Mouse (Mus musculus): ENCODE measurements around the gene Cela2a. TPM values are rescaled to one million over a fixed set of nuclear protein-coding genes. Genes with fewer than 3 reads are reported as not detected.
A peak's percentile ranks its signal among the peaks of the same experiment; 100 is the strongest.

Gene Cela2a
- polyA plus RNA-seq, 1 experiment: not detected

GRCm38 (mm10) chr4:141861591-141862295 lies 35.8 kb upstream of the Cela2a start:
- Histone ChIP-seq H3K4me3 (ENCODE audit: insufficient read depth, low read length) (no peak overlapping the region), H3K4me1 (ENCODE audit: control insufficient read depth, insufficient read depth, low read length) (no peaks in the 10 kb centered on the region), H3K27ac (ENCODE audit: insufficient read depth, low read length) (no peak overlapping the region)
- TF ChIP-seq CTCF (IDR thresholded peaks at IDR 0.05; ENCODE audit: borderline replicate concordance, insufficient read depth, low read length) (no peak), POLR2A (IDR thresholded peaks at IDR 0.05; ENCODE audit: low read depth, low read length) (no peak)

DNA sequence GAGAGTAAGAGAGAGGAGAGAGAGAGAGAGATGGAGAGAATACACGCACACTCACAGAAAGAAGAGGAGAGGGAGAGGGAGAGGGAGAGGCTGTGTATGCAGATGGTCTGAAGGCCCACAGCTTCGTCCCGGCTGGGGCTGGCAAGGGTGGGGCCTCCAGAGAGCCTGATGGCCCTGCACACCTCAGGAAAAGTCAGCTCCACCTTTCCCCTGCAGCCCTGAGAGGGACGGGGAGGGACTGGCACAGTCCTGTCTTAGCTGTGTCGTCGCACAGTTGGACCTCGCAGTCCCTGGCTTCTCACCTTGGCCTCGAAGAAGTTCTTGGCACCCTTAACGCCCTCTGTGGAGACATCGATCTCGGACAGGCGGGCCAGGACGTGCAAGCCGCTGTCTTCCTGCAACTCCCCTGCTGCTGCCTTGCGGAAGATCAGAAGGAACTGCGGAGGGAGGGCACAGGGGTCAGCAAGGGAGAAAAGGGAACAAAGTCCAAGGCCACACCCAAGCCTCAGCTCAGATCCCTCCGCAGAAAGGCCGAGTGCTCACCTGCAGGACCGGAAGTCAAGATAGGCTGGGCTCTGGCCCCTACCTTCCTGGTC lies 34.4 kb upstream of the Cela2a start:
- Histone ChIP-seq H3K4me3 (ENCODE audit: insufficient read depth, low read length) (no peak overlapping the region), H3K27ac (ENCODE audit: insufficient read depth, low read length) (no peak overlapping the region), H3K4me1 (ENCODE audit: control insufficient read depth, insufficient read depth, low read length) (no peaks in the 10 kb centered on the region)
- TF ChIP-seq CTCF (IDR thresholded peaks at IDR 0.05; ENCODE audit: borderline replicate concordance, insufficient read depth, low read length) (no peak), POLR2A (IDR thresholded peaks at IDR 0.05; ENCODE audit: low read depth, low read length) (no peak)

DNA sequence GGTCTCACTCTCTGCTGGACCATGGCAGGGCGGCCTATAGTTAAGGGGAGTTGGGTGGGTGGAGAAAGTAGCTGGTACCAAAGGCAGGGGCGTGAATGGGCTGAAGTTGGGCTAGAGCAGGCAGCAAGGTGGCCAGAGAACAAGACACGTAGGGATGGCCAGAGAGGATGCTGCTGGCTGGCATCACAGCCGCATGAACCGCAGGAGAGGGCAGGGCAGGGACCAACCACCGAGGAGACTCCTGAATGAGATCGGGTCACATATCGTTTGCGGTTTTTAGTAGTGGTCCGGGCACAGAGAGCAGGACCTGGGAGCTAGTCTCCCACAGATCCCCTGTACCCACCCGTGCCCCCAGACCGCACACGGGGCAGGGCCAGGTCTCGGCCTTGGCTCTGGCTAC lies 33.4 kb upstream of the Cela2a start:
- H3K27ac ChIP-seq (ENCODE audit: insufficient read depth, low read length): no peak overlapping the region
- no peak for TF ChIP-seq POLR2A (IDR thresholded peaks at IDR 0.05; ENCODE audit: low read depth, low read length)
- no peak for TF ChIP-seq CTCF (IDR thresholded peaks at IDR 0.05; ENCODE audit: borderline replicate concordance, insufficient read depth, low read length)
- no peaks in the 10 kb centered on the region for H3K4me1 ChIP-seq (ENCODE audit: control insufficient read depth, insufficient read depth, low read length)
- no peak overlapping the region for H3K4me3 ChIP-seq (ENCODE audit: insufficient read depth, low read length)

DNA sequence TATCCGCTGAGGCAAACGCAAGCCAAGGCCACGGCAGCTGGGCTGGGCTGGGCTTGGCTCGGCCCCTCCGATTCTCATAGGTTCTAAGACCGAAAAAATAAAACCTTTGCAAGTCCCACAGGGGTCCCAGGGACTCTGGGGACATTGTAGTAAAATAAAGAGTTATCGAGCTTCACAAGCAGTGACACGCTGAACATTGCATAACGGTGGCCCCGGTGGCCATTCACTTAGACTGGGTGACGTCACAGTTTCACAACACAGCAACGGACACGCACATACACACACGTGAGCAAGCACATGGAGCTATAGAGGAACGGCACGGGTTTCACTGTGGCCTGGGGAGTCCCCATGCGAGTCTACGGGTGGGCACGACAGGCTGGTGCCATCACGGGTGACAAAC lies 32.5 kb upstream of the Cela2a start:
- no peak for TF ChIP-seq POLR2A (IDR thresholded peaks at IDR 0.05; ENCODE audit: low read depth, low read length)
- TF ChIP-seq CTCF (IDR thresholded peaks at IDR 0.05; ENCODE audit: borderline replicate concordance, insufficient read depth, low read length): no peak
- no peaks in the 10 kb centered on the region for H3K4me1 ChIP-seq (ENCODE audit: control insufficient read depth, insufficient read depth, low read length)
- H3K4me3 ChIP-seq (ENCODE audit: insufficient read depth, low read length): no peak overlapping the region
- H3K27ac ChIP-seq (ENCODE audit: insufficient read depth, low read length): no peak overlapping the region

- no peaks in the 10 kb centered on the region for H3K4me1 ChIP-seq (ENCODE audit: control insufficient read depth, insufficient read depth, low read length)
- no peak overlapping the region for H3K27ac ChIP-seq (ENCODE audit: insufficient read depth, low read length)
- H3K4me3 ChIP-seq (ENCODE audit: insufficient read depth, low read length): no peak overlapping the region
- TF ChIP-seq CTCF (IDR thresholded peaks at IDR 0.05; ENCODE audit: borderline replicate concordance, insufficient read depth, low read length) (peak; percentile 92), POLR2A (IDR thresholded peaks at IDR 0.05; ENCODE audit: low read depth, low read length) (no peak)
Measured at GRCm38 (mm10) chr4:141857422-141857930, 31.5 kb upstream of the Cela2a start.

- H3K4me3 ChIP-seq (ENCODE audit: insufficient read depth, low read length): no peak overlapping the region
- TF ChIP-seq CTCF (IDR thresholded peaks at IDR 0.05; ENCODE audit: borderline replicate concordance, insufficient read depth, low read length) (peak; percentile 19; the same call in 1 of the 2 replicates), POLR2A (IDR thresholded peaks at IDR 0.05; ENCODE audit: low read depth, low read length) (no peak)
- H3K4me1 ChIP-seq (ENCODE audit: control insufficient read depth, insufficient read depth, low read length): no peaks in the 10 kb centered on the region
Measured at GRCm38 (mm10) chr4:141853437-141853836, 27.5 kb upstream of the Cela2a start.

DNA sequence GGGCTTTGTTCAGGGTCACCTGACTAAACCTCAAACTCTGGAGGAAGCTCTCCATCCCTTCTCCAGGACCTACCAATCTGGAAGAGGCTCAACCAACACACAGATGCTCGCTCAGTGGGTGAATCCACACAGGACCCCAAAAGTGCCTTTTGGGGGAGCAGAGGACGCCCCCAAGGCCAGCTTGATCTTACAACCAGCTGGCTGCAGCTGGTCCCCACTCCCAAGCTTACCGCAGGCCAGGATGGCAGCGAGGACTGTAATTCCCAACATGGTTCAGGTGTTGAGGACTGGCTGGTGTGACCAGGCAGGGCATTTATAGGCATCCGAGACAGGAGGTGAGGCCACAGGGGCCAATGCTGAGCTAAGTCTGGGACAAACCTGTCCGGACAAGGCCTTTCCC lies 20.0 kb upstream of the Cela2a start, which contains the start of gene Ctrc:
Gene Ctrc, minus strand, starts transcription at position 361 of the 400 bp plus-strand sequence.
- H3K27ac ChIP-seq (ENCODE audit: insufficient read depth, low read length): no peak within 1 kb of the TSS
- no peaks in the 10 kb centered on the region for H3K4me1 ChIP-seq (ENCODE audit: control insufficient read depth, insufficient read depth, low read length)
- TF ChIP-seq CTCF (IDR thresholded peaks at IDR 0.05; ENCODE audit: borderline replicate concordance, insufficient read depth, low read length) (no peak), POLR2A (IDR thresholded peaks at IDR 0.05; ENCODE audit: low read depth, low read length) (no peak)
- no peak within 1 kb of the TSS for H3K4me3 ChIP-seq (ENCODE audit: insufficient read depth, low read length)

More at GRCm38 (mm10) chr4:141853437-141853836, 27.5 kb upstream of the Cela2a start:
- no peak overlapping the region for H3K27ac ChIP-seq (ENCODE audit: insufficient read depth, low read length)

- H3K4me1 ChIP-seq (ENCODE audit: control insufficient read depth, insufficient read depth, low read length): 0 out of 2 replicates have a peak, but pooled peaks cover 2% of the 10 kb centered on the region
- no peak overlapping the region for H3K27ac ChIP-seq (ENCODE audit: insufficient read depth, low read length)
- TF ChIP-seq CTCF (IDR thresholded peaks at IDR 0.05; ENCODE audit: borderline replicate concordance, insufficient read depth, low read length) (no peak), POLR2A (IDR thresholded peaks at IDR 0.05; ENCODE audit: low read depth, low read length) (no peak)
- no peak overlapping the region for H3K4me3 ChIP-seq (ENCODE audit: insufficient read depth, low read length)
Measured at GRCm38 (mm10) chr4:141834536-141835095, 8.7 kb upstream of the Cela2a start.

DNA sequence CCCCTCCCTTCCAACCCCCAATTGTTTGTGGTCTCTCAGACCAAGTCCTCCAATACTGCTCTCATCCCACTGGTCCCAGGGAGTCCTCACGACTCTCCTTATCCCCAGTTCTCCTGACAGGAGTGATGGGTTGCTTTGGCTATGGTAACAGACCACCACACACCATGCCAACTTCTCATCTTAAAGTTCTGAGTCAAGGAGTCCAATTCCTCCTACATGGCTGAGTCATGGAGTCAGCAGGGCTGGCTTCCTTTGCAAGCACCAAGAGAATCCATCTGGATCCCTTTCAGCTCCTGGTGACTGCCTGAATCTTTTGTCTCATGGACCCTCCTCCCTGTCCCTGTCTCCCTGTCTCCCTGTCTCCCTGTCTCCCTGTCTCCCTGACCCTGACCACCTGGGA lies 8.0 kb upstream of the Cela2a start:
- H3K27ac ChIP-seq (ENCODE audit: insufficient read depth, low read length): no peak overlapping the region
- H3K4me3 ChIP-seq (ENCODE audit: insufficient read depth, low read length): no peak overlapping the region
- H3K4me1 ChIP-seq (ENCODE audit: control insufficient read depth, insufficient read depth, low read length): 0 out of 2 replicates have a peak, but pooled peaks cover 2% of the 10 kb centered on the region
- no peak for TF ChIP-seq POLR2A (IDR thresholded peaks at IDR 0.05; ENCODE audit: low read depth, low read length)
- no peak for TF ChIP-seq CTCF (IDR thresholded peaks at IDR 0.05; ENCODE audit: borderline replicate concordance, insufficient read depth, low read length)

DNA sequence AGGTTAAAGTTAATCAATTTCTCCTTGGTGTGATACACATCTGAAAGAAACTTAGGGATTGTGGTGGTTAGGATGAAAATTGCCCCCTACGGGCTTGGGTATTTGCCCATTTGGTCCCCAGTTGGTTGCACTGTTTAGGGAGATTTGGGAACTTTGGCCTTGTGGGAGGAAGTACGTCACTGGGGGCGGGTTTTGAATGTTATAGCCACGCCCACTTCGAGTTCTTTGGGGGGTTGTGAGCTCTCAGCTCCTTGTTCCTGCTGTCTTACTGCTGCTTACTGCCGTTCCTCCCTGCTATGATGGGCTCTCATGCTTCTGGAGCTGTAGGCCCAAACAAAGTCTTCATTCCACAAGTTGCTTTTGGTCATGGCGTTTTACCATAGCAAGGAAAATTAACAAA lies 5.4 kb upstream of the Cela2a start:
- Histone ChIP-seq H3K27ac (ENCODE audit: insufficient read depth, low read length) (no peak overlapping the region), H3K4me1 (ENCODE audit: control insufficient read depth, insufficient read depth, low read length) (0 out of 2 replicates have a peak, but pooled peaks cover 2% of the 10 kb centered on the region), H3K4me3 (ENCODE audit: insufficient read depth, low read length) (no peak overlapping the region)
- TF ChIP-seq CTCF (IDR thresholded peaks at IDR 0.05; ENCODE audit: borderline replicate concordance, insufficient read depth, low read length) (no peak), POLR2A (IDR thresholded peaks at IDR 0.05; ENCODE audit: low read depth, low read length) (no peak)

All from embryonic fibroblast, embryonic 13.5 days (primary cell).